Mouse (Mus musculus) CH12.LX (cell line): ENCODE data around the gene Zbtb38.
A peak's percentile ranks its signal among the peaks of the same experiment; 100 is the strongest.

Experiments used
- CTCF ChIP-seq, 2 experiments: IDR thresholded peaks in 1 of 2; conservative IDR thresholded peaks in 1 of 2; 2 replicates each; pipeline ENCODE4 v1.5.1; 2011 to 2012; ENCODE audit warnings: low read depth in 2 of 2, low read length in 2 of 2, improper control_type of control experiment in 1 of 2, inconsistent platforms in 1 of 2, mild to moderate bottlenecking in 1 of 2, moderate library complexity in 1 of 2
- EP300 ChIP-seq: IDR thresholded peaks from 2 replicates; pipeline ENCODE4 v1.6.1; 2011; ENCODE audit warnings: low read length, improper control_type of control experiment
- HCFC1 ChIP-seq: IDR thresholded peaks from 2 replicates; pipeline ENCODE4 v1.6.1; 2012; ENCODE audit warnings: low read depth, mild to moderate bottlenecking, inconsistent platforms, low read length, improper control_type of control experiment
- IRF4 ChIP-seq: IDR thresholded peaks from 2 replicates; pipeline ENCODE4 v1.6.1; 2014; ENCODE audit warnings: low read depth, mild to moderate bottlenecking, inconsistent platforms, low read length, improper control_type of control experiment
- KAT2A ChIP-seq: IDR thresholded peaks from 2 replicates; pipeline ENCODE4 v1.6.1; 2012; ENCODE audit warnings: low read length, improper control_type of control experiment, inconsistent platforms; ENCODE audit not compliant: insufficient replicate concordance
- POLR2A ChIP-seq: IDR thresholded peaks from 2 replicates; pipeline ENCODE4 v1.6.1; 2011; ENCODE audit warnings: low read depth, mild to moderate bottlenecking, improper control_type of control experiment, low read length
- POLR2AphosphoS2 ChIP-seq: IDR thresholded peaks from 2 replicates; pipeline ENCODE4 v1.6.1; 2011; ENCODE audit warnings: low read depth, low read length, improper control_type of control experiment
- RAD21 ChIP-seq: IDR thresholded peaks from 2 replicates; pipeline ENCODE4 v1.6.1; 2011; ENCODE audit warnings: low read depth, mild to moderate bottlenecking, low read length, improper control_type of control experiment, moderate library complexity
- RCOR1 ChIP-seq: conservative IDR thresholded peaks from 2 replicates; pipeline ENCODE4 v1.6.1; 2012; ENCODE audit warnings: low read depth, mild to moderate bottlenecking, inconsistent platforms, low read length, improper control_type of control experiment

DNA sequence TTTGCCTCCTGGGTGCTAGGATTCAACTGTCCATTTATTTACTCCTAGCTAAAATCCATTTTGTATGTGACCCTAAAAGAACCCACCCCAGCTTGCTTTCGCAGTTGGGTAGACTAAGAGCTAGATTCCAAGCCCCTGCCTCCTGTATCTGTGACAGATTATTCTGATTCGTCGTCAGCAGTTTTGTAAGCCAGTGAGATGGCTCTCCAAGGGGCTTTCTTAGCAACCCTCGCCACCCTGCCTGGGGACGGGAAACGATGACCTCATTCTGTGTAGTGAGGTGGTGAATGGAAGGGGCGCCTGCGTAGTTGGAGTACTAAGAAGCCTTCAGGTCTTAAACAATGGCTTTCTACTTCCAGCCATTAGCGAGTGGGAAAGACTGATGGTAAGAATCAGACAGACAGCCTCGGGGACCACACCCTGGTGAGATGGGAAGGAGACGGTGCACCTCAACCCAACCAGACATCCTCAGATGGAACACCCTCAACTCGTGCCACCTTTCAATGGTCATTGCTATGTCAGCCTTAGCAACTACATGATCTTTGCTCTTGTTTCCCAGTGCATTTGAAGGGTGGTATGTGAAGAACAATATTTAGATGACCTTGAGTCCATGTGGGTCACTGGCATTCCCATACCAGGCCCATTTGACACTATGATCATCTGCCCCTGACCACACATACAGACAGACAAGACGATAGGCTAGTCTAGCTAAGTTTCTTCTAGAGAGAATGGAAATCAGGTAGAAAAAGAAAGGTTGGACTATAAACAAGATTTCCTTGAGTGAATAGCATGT lies 13.9 kb downstream of the Zbtb38 start:
- peak; percentile 28; the same call in 1 of the 2 replicates for TF ChIP-seq IRF4
- peak; percentile 54; the same call in 1 of the 2 replicates for TF ChIP-seq POLR2AphosphoS2
- no peak for TF ChIP-seq EP300
- TF ChIP-seq HCFC1 = no peak
- TF ChIP-seq RCOR1 = no peak
- no peak; the same call in 1 of the 2 replicates for TF ChIP-seq RAD21
- no peak for TF ChIP-seq CTCF (conservative IDR thresholded peaks at IDR 0.05 in 1 of 2, IDR thresholded peaks at IDR 0.05 in 1 of 2; ENCODE audit: low read depth in 2 of 2, low read length in 2 of 2)
- no peak; the same call in 1 of the 2 replicates for TF ChIP-seq POLR2A
- TF ChIP-seq KAT2A = no peak
